Mouse (Mus musculus) gastrocnemius, adult 18-20 months (tissue): Measurements from ENCODE around the gene Zfp146. TPM values are rescaled to one million over a fixed set of nuclear protein-coding genes. Genes with fewer than 3 reads are reported as not detected.
A peak's percentile ranks its signal among the peaks of the same experiment; 100 is the strongest.
"Not testable (repeated sequence)": the region's sequence is repeated elsewhere in the genome, so short reads cannot be mapped to it uniquely, and the experiment has no call there.

Source experiments
- DNase-seq: peaks from one replicate; pipeline ENCODE4 v3.0.0; 2021; ENCODE audit warnings: low spot score
- long read RNA-seq, 2 experiments: library from polyadenylated mRNA; stranded (forward); transcript quantifications; one replicate each; pipeline ENCODE4 v2.0.0; 2021
- total RNA-seq, 2 experiments: library from RNA; stranded (reverse); gene quantifications; 2 replicates each; pipeline ENCODE4 v1.2.3; 2021

The Zfp146 gene
- total RNA-seq: 10 to 100 TPM; 24.7 to 28.7 TPM
- long read RNA-seq, experiment 1, partial matches to known transcripts: 2 of 4 reads
- long read RNA-seq, experiment 1, other reads (novel, unspliced or antisense): 1 of 4 reads
- long read RNA-seq, experiment 2: 0 reads

GRCm38 (mm10) chr7:30169583-30170282 is at the start of gene Zfp146:
Zfp146 (minus strand) TSS chr7:30169750.
- peak; percentile 96 for DNase-seq

DNA sequence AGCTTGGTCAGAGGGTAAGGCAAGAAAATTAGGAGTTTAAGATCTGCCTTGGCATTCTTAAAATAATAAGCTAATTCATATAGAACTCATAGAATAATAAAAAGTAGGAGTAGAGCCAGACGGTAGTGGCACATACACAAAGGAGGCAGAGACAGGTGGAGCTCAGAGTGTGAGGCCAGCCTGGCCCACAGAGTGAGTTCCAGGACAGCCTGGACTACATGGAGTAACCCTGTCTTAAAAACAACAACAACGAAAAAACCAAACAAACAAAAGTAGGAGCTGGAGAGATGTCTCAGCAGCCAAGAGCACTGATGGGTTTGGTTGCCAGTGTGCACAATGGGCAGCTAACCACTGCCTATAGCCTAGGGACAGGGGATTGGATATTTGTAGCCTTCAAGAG is 47.7 kb upstream of the Zfp146 start:
- no peak for DNase-seq

DNA sequence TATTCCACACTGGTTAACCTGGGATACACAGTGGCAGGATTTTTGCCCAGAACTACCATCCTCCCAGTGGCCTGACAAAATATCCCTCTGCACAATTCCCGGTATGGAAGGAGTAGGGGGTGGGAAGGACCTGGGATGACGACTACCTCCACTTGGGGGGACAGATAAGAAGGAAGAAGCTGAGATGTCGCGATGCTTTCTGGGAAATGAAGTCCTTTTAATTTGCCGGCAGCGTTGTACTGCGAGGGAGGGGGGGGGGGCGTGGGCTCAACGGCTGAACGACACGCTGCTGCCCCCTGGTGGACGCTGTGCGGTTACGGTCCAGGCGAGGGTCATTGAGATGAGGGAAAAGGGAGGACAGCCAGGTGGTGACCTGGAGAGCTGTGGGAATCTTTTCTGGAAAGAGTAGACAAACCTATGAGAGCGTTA is 47.2 kb upstream of the Zfp146 start:
- DNase-seq: peak; percentile 80

GRCm38 (mm10) chr7:30215875-30216274 is 46.3 kb upstream of the Zfp146 start:
- DNase-seq: no peak

DNA sequence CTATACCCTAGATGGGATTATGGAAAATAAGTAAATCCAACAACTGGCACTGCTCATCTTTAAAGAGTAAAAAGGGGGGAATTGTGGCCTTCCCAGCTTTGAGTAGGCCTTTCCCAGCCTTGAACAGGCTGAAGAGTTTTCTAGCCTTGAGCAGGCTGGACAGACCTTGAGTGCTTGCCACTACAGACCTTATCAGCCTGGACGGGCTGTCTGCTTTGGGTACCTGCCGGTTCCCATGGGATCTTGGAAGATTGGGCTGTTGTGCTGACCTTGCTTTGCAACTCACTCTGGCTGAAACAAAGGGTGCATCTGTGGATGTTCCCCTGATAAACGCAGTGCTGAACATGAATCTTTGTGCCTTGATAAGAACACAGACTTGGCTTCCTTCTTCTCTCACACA is 44.3 kb upstream of the Zfp146 start:
- DNase-seq: no peak

DNA sequence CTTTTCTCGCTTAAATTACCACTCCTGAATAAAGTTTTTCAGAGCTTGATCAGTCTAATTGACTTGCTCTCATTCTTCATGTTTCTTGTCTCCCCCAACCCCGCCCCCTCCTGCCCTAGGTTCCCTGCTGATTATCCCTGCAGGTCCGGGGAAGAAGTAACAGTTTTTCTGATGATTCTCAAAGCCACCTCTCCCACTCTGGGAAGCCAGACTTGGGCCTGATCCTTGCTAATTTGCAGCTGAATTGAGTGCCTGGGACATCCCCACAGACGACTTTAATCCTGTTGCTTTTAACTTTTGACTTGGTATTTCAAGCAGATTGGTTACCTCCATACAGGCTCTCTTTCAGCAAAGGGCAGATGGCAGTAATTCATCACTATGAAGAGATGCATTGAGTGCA is 41.5 kb upstream of the Zfp146 start:
- no peak for DNase-seq

DNA sequence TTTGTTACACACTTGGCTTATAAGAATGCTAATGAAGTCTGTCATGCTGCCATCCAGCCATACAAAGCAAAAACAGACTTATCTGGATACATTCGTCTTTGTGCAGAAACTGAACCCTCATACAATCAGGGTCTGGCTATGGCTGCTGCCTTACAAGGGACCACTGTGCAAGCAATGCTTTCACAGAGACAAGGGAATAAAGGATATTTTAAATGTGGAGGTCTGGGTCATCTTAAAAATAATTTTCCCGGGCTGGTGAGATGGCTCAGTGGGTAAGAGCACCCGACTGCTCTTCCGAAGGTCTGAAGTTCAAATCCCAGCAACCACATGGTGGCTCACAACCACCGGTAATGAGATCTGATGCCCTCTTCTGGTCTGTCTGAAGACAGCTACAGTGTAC is 36.8 kb upstream of the Zfp146 start:
- not testable (repeated sequence) for DNase-seq

GRCm38 (mm10) chr7:30205383-30205782 is 35.8 kb upstream of the Zfp146 start:
- peak; percentile 79 for DNase-seq

GRCm38 (mm10) chr7:30204380-30204779 is 34.8 kb upstream of the Zfp146 start:
- DNase-seq: no peak

DNA sequence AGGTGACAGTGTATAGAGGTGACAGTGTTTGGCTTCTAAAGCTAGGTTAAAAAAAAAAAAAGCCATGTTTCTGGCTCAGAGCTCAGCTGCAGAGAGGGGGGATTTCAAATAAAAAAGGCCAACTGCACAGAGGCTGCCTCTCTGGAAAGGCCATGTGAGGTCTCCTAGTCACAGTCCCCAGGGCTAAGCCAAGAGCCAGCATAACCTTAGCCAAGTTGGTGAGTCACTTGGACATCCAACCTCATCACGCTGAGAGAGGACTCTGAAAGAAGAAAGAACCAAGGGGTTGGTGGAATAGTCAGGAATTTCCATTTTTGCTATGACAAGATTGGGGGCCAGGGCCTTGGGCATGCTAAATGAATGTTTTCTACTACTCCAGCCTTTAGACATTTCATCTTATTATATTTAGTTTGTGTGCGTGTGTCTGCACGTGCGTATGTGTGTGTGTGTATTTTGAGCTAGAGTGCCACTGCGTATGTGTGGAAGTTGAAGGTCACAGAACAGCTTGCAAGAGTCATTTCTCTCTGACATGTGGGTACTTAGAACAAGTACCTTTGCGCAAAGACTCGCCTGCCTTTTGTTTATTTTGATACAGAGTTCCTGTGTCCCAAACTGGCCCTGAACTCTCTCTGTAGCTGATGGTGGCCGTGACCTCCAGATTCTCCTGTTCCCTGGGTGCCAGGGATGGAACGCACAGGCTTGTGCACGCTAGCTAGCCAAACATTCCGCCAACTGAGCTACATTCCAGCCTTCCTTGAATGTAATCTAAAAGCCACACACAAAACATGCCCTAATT is 33.5 kb upstream of the Zfp146 start:
- DNase-seq: peak; percentile 83

- not testable (repeated sequence) for DNase-seq
Observed at GRCm38 (mm10) chr7:30200661-30201060, 31.1 kb upstream of the Zfp146 start.

- DNase-seq: no peak
Observed at GRCm38 (mm10) chr7:30200200-30200599, 30.6 kb upstream of the Zfp146 start.

DNA sequence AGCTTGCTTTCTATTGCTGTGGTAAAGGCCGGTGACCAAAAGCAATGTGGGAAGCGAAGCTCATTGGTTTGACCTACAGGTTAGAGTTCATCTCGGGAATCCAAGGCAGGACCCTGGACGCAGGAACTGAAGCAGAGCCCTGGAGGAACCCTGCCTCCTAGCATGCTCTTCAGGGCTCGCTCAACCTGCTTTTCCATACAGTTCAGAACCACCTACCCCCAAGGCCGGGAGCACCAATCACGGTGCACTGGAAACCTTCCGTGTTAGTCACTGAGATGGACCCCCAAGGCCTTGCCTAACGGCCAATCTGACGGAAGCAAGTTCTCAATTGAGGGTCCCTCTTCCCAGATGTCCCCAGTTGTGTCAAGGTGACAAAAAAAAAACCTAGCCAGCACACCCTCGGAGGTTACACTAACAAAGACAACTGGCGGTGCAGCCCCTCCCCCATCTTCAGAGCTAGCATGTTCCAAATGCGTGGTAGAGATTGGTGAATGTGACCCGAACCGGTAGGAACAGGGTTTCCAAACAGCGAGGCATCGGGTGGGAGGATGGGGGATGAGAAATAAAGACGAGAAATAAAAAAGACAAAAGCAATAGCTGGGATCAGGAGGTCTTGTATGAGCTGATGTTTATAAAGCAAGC is 30.1 kb upstream of the Zfp146 start:
- DNase-seq: no peak

- DNase-seq: peak; percentile 70
Observed at GRCm38 (mm10) chr7:30198481-30198971, 29.0 kb upstream of the Zfp146 start, which contains the start of gene Capns1. Capns1 (minus strand) TSS chr7:30198811.

DNA sequence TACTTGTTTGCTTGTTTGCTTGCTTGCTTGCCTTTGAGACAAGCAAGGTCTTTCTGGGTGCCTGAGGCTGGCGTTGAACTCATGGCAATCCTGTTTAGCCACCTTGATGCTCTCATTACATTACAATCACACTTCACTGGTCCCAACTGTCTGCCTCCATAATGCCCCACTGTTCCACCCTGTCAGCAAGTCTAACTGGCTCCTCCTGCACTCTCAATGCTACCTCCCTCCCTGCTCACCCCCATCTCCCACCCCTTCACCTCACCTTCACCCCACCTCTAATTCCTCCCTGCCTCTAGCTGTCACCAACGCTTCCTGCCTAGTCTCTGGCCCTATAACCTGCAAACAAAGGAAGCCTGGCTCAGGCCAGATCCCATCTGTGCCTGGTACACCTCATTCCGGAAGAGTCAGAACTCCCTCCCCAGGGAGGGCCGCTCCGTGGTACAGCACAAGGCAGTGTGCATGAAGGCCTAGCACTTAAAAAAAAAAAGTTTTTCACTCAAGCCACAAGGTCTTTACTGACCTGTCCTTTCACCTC is 28.1 kb upstream of the Zfp146 start:
- DNase-seq: no peak

- DNase-seq: no peak
Observed at GRCm38 (mm10) chr7:30196171-30196570, 26.6 kb upstream of the Zfp146 start.

DNA sequence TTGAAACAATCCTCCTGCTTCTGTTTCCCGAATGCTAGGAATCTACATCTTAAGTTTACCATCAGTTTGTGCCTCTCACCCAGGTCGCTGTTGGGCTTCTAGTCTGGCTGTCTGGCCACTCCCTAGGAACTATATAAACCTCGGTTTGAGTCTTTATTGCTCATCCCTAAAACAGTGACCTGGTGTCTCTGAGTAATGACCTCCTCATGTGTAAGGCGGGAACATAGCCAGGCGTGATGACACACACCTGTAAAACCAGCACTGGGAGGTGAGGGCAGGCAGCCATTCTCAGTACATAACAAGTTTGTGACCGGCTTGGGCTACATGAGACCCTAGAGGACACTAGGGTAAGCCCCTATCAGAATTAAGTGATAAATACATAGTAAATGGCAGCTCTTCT is 25.9 kb upstream of the Zfp146 start:
- DNase-seq: no peak

GRCm38 (mm10) chr7:30194884-30195283 is 25.3 kb upstream of the Zfp146 start:
- DNase-seq: peak; percentile 94

DNA sequence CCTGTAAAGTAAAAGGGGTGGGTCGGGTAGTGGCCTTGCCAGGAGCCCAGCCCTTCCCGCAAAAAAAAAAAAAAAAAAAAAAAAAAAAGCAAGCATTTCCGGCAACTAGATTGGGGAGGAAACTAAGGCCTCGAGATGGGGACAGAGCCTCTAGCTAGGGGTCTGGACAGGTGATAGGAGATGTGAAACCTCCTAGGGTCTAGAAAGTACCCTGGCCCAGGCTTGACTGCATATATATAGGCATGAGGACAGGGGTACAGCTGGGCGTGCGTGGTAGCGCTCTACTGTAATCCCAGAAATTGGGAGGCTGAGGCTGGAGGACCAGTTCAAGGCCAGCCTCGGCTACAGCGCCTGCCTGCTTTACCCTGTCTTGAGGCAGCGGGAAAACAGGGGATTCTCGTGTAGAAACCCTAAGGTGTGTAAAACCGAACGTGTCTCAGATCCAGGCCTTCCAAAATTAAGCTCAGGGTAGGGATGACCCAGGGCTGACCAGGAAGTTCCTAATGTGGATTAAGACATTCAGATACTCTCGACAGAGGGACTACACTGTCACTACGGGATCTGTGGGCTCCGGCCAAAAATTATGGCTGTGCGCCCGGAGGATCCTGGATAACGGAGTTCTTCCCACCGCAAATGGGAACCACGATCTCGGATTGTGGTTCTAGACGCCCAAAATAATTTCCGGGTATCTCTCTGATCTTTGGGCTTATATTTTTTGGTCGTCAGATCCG is 24.7 kb upstream of the Zfp146 start:
- peak; percentile 47 for DNase-seq

- peak; percentile 77 for DNase-seq
Observed at GRCm38 (mm10) chr7:30193581-30194100, 24.1 kb upstream of the Zfp146 start.

DNA sequence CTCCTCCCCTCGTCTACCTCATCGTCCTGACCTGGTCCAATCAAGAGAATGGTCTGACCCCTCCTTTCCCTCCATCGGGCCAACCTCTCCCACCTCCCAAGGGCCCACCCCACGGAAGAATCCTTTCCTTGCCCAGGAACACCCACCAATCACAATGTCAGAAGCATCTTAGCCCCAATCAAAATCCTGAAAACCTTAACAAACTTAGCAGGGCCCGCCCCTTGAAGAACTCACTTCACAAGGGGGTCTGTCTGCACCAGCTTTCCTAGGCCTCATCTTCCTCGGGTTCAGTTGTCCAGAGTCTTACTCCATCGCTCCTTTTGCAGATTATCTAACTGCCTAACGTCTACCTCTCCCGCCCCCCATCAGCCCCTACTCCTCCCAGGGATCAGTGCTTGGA is 23.5 kb upstream of the Zfp146 start:
- DNase-seq: no peak
